Mouse (Mus musculus) frontal cortex, adult (tissue): ENCODE data around the gene Smg6.

Experiments
- ATAC-seq: cut with Nextera tagmentation; 2 replicates; pipeline ENCODE4 v1.9.2; 2017; ENCODE audit warnings: mild to moderate bottlenecking, moderate library complexity, mixed read lengths; ENCODE audit not compliant: low TSS enrichment

Gene Smg6

GRCm38 (mm10) chr11:75047736-75048407 lies 122.2 kb downstream of the Smg6 start:
- no peak for ATAC-seq

- no peak for ATAC-seq
Observed at GRCm38 (mm10) chr11:75049146-75049545, 123.5 kb downstream of the Smg6 start.

- no peak for ATAC-seq
Observed at GRCm38 (mm10) chr11:75049807-75050206, 124.2 kb downstream of the Smg6 start.

- no peak for ATAC-seq
Observed at GRCm38 (mm10) chr11:75051239-75051638, 125.6 kb downstream of the Smg6 start.

- ATAC-seq: no peak
Observed at GRCm38 (mm10) chr11:75051712-75052550, 126.3 kb downstream of the Smg6 start.

GRCm38 (mm10) chr11:75053020-75053419 lies 127.4 kb downstream of the Smg6 start:
- peak; percentile 60; the same call in 1 of the 2 replicates for ATAC-seq

GRCm38 (mm10) chr11:75053722-75054121 lies 128.1 kb downstream of the Smg6 start:
- ATAC-seq: no peak

GRCm38 (mm10) chr11:75054184-75054877 lies 128.7 kb downstream of the Smg6 start:
- ATAC-seq: peak; percentile 88

- no peak for ATAC-seq
Observed at GRCm38 (mm10) chr11:75054878-75055214, 129.2 kb downstream of the Smg6 start.

GRCm38 (mm10) chr11:75062650-75063049 lies 137.0 kb downstream of the Smg6 start:
- ATAC-seq: no peak

GRCm38 (mm10) chr11:75064266-75064665 lies 138.6 kb downstream of the Smg6 start:
- ATAC-seq: no peak

GRCm38 (mm10) chr11:75071352-75071751 lies 145.7 kb downstream of the Smg6 start:
- no peak for ATAC-seq

- no peak for ATAC-seq
Observed at GRCm38 (mm10) chr11:75072932-75073625, 147.5 kb downstream of the Smg6 start.

- ATAC-seq: no peak
Observed at GRCm38 (mm10) chr11:75073696-75074095, 148.1 kb downstream of the Smg6 start.

- ATAC-seq: no peak
Observed at GRCm38 (mm10) chr11:75074543-75074942, 148.9 kb downstream of the Smg6 start.

GRCm38 (mm10) chr11:75078616-75079015 lies 153.0 kb downstream of the Smg6 start:
- ATAC-seq: no peak

- no peak for ATAC-seq
Observed at GRCm38 (mm10) chr11:75083031-75083430, 157.4 kb downstream of the Smg6 start.

GRCm38 (mm10) chr11:75092159-75092558 lies 166.5 kb downstream of the Smg6 start:
- ATAC-seq: no peak

- no peak for ATAC-seq
Observed at GRCm38 (mm10) chr11:75092656-75093055, 167.0 kb downstream of the Smg6 start.

GRCm38 (mm10) chr11:75094759-75095158 lies 169.1 kb downstream of the Smg6 start:
- peak; percentile 65; the same call in 1 of the 2 replicates for ATAC-seq

GRCm38 (mm10) chr11:75102763-75103339 lies 177.2 kb downstream of the Smg6 start:
- peak; percentile 31; the same call in 1 of the 2 replicates for ATAC-seq
